Mouse (Mus musculus) T-helper 2 cell (primary cell): Measurements from ENCODE around the gene Scyl1.

ENCODE experiments used
- in situ Hi-C: fragments of 300-600 bp; cut with MboI, MseI; formaldehyde crosslinking; loops from one replicate; pipeline ENCODE4 v1.15.1; 2025; ENCODE audit warnings: high pct_unique_total_duplicates

Scyl1 gene

GRCm38 (mm10) chr19:5743576-5743975 lies 27.6 kb downstream of the Scyl1 start:
- in situ Hi-C loops: no loop called here

DNA sequence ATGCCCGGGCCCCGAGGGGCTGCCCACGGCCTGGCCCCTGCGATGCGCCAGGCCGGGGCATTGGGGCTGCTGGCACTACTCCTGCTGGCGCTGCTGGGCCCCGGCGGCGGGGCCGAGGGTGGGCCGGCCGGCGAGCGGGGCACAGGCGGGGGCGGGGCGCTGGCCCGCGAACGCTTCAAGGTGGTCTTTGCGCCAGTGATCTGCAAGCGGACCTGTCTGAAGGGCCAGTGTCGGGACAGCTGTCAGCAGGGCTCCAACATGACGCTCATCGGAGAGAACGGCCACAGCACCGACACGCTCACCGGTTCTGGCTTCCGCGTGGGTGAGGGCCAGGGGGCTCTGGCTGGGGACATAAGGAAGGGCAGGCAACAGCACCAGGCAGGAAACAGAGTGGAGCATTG lies 29.0 kb downstream of the Scyl1 start:
- in situ Hi-C loops: no loop called here

GRCm38 (mm10) chr19:5741641-5742240 lies 29.5 kb downstream of the Scyl1 start:
- in situ Hi-C loops: no loop called here

- in situ Hi-C loops: no loop called here
These were observed 30.6 kb downstream of the Scyl1 start, which contains the start of gene Ltbp3 for GRCm38 (mm10) chr19:5740320-5741317. Gene Ltbp3, plus strand, starts transcription at chr19:5740904.

DNA sequence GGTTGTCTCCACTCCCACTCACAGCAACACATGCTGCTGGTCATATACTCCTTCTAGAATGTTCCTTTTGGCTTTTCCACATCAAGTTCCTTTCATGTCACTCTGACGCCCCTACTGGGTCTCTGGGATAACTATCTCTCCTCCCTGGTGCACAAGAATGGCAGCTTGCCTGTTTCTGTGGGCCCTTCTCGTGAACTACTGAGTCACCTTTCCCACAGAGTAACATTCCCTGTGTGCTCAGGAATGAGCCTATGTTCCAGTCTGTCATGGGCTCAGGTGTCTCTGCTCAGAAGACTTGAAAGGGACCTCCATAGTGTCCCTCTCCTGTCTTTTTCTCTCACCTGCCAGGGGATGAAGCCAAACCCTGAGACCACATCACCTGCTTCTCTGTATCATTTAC lies 31.8 kb downstream of the Scyl1 start:
- in situ Hi-C loops: no loop called here

DNA sequence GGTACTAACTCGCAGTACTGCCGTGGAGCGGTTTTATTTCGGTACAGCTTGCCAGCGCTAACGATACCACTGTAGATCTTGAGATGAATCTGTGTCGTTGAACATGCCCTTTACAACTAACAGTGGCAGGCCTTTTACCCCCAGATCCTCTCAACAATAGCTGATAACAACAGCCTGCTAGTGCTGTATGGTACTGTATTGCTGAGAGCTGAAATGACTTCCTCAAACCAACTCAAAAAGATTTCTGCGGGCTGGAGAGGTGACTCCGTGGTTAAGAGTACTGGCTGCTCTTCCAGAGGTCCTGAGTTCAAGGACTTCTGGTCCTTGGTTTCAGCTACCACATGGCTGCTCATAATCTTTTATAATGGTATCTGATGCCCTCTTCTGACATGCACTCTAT lies 36.9 kb downstream of the Scyl1 start:
- in situ Hi-C loops: no loop called here

DNA sequence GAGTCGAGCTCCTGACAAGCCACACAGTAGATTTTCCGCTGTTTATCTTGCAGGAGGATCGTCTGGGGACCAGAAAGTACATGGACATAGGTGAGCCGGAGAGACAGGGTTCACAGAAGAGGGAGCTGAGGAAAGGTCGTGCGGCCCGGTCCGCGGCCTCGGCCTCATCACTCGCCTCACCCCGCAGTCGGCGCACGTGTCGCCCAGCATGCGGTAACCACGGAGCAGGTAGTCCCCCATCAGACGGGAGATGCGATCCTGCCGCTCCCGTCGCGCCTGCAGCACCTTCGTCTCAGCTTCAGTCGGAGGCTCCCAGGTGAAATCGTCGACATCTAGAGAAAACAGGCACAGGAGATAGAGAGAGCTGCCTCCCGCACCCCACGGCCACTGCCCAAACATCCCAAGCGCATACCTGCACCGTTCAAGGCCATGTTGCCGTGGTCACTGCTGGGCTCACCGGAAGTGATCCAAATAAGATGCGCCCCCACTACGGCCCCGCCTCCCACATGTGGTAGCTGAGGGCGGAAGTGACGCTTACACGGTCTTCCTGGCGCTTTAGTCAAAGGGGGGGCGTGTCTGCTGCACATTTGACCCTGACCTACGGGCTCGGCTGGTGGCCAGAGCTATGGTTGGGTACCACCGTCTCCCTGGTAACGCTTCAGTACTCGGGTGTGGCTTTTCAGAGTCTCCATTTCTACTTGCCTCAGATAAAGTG lies 39.8 kb downstream of the Scyl1 start:
- in situ Hi-C loops: no loop called here

GRCm38 (mm10) chr19:5730314-5731186 lies 40.7 kb downstream of the Scyl1 start:
- in situ Hi-C loops: no loop called here

DNA sequence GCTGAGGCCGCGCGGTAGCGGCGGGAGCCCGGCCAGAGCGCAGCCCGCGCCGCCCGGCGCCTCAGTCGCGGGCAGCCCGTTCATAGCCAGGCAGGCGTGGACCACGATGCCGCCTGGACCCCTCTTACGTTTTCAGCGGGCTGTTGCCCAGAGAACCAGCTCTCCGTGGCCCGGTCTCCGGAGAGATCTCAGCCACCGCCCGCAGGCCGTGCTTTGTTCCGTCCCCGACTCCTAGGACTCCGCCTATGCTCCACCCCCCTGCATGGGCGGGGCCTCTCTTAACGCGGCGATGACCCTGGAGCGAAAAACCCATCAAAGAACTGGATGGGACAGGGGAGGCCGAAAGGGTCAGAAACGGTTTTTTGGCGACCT lies 41.8 kb downstream of the Scyl1 start, which contains the start of gene Fam89b:
TSS of gene Fam89b (minus strand) at position 210 of the 372 bp plus-strand sequence.
- in situ Hi-C loops: loop anchor here (10.0 kb wide), 1 partner anchor 65 kb away; the partner anchor contains the start of gene Sipa1

DNA sequence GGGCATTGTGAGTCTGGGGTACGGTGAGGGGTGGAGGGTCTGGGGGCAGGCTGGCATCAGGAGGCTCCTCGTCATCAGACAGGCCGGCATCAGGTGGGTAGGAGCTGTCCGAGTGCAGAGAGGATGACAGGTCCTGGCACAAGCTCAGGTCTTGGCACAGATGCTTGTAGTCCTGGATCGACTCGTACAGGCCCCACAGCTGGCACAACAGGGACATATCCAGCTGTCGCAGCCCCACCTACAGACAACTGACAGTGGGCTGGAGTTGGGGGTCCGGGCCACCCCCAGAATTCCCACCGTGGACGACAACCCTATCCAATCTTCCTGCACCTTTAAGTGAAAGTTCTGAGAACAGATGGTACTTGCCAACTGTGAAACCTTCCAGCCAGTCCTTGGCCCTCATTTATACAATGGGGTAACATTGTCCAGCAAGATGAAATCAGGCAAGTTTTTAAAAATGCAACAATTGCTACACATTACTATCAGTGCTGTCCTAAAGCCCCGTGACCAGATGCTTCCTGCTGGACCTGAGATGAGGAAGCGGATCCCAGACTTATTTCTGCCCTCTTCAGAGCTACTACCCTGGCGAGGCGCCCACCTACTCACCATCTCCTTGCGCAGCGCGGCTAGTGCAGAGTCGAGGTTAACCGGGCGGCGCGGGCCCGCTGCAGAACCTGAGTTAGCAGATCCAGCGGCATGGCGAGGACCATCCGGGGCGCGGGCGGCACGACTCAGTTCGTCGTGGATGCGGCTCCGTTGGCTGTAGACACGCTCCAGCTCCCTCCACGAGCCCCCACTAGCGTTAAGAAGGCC lies 42.4 kb downstream of the Scyl1 start:
- in situ Hi-C loops: loop anchor here (10.0 kb wide), 1 partner anchor 64 kb away; the partner anchor contains the start of gene Sipa1

DNA sequence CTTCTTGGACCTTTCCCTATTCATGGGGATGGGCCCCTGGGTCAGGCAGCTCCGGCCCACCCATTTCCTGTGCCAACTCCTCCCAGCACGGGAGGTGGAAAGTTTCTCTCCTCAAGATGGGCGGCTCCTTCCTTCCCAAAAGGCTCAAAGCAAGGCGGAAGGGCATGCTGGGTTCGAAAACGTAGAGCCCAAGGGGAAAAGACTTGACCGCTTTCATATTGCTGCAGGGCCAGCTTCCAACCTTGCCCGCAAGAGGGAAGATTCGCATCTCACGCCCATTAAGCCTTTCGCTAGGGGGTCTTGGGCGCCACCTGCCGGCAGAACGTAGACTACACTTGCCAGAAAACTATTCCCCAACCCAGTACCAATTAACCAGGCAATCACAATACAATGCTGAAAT lies 43.5 kb downstream of the Scyl1 start:
- in situ Hi-C loops: loop anchor here (10.0 kb wide), 1 partner anchor 63 kb away; the partner anchor contains the start of gene Sipa1

- in situ Hi-C loops: loop anchor here (10.0 kb wide), 1 partner anchor 62 kb away; the partner anchor contains the start of gene Sipa1
These were observed 44.1 kb downstream of the Scyl1 start for GRCm38 (mm10) chr19:5726961-5727578.

DNA sequence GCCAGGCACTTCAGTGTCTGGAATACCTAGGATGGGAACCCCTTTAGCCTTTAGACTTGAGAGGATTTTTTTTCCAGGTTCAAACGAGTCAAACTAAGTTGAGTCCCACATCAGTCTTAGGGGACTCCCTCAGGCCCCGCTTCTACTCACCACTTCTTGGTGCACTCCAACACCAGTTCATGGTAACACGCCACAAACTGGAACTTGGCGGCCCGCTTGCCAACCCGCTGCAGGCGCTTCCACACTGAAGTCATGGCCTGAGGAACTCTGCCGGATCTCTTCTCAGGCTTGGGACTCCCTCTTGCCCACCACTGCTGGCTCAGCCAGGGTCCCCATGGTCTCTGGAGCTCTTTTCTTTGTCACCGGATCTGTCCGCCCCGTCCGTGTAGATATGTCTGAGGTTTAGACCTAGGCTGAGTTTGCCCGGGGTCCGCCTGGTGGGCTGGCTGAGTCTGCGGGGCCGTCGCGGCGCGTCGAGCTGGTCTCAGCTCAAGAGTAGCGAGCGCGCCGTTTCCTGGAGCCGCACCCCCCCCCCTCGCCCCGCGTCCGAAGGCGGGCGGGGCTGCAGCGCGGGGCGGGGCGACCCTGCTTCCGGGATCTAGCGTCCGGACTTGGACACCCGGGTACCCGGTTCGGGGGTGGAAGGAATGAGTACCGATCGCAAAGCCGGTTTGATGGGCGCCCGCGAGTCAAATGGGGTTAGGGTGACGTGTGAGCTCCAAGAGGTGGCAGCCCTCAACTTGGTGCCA lies 45.3 kb downstream of the Scyl1 start, which contains the start of gene Ehbp1l1:
TSS of gene Ehbp1l1 (minus strand) at position 551 of the 749 bp plus-strand sequence.
- in situ Hi-C loops: loop anchor here (10.0 kb wide), 1 partner anchor 61 kb away; the partner anchor contains the start of gene Sipa1

DNA sequence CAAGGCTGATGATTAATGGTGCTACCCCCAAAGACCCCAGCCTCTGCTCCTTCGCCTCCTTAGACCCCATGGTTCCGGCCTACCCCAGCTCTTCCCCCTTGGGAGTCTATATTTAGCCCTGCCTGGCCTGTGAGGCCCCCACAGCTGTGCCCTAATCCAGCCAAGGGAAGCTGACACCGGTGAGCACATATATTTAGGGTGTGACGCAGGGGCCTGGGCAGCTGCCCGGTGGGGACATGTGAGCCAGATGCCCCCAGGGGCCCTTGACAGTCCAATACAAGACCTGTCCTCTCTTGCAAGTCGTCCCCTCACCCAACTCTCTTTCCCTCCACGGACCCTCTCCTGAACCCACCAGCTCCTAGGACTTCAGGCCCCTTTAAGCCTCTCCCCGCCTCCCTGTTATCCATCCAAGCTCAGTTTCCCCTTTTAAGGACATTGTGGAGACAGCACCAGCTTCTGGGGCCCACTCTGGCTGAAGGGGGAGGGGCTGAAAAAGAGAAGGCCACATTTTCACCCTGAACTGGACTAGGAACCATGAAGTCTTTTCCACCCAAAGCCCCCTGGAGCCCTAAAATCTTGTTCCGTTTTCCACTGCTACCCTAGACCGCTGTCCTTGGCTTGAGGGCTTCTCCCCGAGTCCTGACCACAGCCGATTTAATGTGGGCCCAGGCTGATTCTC lies 46.1 kb downstream of the Scyl1 start:
- in situ Hi-C loops: loop anchor here (10.0 kb wide), 1 partner anchor 60 kb away; the partner anchor contains the start of gene Sipa1

GRCm38 (mm10) chr19:5724549-5724941 lies 46.7 kb downstream of the Scyl1 start:
- in situ Hi-C loops: loop anchor here (10.0 kb wide), 1 partner anchor 60 kb away; the partner anchor contains the start of gene Sipa1

GRCm38 (mm10) chr19:5723934-5724548 lies 47.2 kb downstream of the Scyl1 start:
- in situ Hi-C loops: loop anchor here (10.0 kb wide), 1 partner anchor 59 kb away; the partner anchor contains the start of gene Sipa1

GRCm38 (mm10) chr19:5722848-5723425 lies 48.3 kb downstream of the Scyl1 start:
- in situ Hi-C loops: loop anchor here (10.0 kb wide), 1 partner anchor 58 kb away; the partner anchor contains the start of gene Sipa1
